Mouse (Mus musculus) cerebellum, postnatal 4 days (tissue): Measurements from ENCODE around the gene Itln1.
"Not testable (repeated sequence)": the region's sequence is repeated elsewhere in the genome, so short reads cannot be mapped to it uniquely, and the experiment has no call there.

ENCODE experiments used
- DNase-seq, 2 experiments: peaks; one replicate each; pipeline ENCODE4 v3.0.0; 2022; ENCODE audit warnings: low spot score in 2 of 2, mixed read lengths in 1 of 2

Gene Itln1

GRCm38 (mm10) chr1:171513760-171514159 lies 21.3 kb downstream of the Itln1 start:
- no peak for DNase-seq

GRCm38 (mm10) chr1:171513234-171513633 lies 21.9 kb downstream of the Itln1 start:
- DNase-seq, result no peak

DNA sequence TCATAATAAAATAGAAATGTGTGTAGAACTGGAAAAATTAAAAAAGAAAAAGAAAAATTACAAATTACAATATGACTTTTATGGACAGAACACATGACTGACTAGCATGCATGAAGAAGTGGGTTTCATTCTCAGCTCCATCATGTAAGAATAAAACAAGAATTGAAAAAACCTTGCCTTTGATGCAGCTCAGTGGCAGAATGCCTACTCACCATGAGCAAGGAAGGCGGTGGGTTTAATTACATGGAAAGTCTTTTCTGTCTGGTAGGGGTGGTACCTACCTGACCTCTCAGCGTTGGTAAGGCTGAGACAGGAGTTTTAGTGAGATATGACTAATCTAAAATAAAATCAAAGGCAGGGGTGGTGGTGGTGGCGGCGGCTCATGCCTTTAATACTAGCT lies 30.5 kb downstream of the Itln1 start:
- no peak for DNase-seq

DNA sequence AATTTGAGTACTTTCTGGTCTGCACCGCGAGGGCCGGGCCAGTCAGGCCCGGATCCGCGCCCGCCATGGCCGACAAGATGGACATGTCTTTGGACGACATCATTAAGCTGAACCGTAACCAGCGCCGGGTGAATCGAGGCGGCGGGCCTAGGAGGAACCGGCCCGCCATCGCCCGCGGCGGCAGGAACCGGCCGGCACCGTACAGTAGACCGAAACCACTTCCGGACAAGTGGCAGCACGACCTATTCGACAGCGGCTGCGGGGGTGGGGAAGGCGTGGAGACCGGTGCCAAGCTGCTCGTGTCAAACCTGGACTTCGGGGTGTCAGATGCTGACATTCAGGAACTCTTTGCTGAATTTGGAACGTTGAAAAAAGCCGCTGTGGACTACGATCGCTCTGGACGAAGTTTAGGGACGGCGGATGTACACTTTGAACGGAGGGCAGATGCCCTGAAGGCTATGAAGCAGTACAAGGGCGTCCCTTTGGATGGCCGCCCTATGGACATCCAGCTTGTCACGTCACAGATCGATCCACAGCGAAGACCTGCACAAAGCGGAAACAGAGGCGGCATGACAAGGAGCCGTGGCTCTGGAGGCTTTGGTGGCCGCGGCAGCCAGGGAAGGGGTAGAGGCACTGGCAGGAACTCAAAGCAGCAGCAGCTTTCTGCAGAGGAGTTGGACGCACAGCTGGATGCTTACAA lies 31.4 kb downstream of the Itln1 start:
- peak in 1 of 2 experiments; percentile 27 for DNase-seq

DNA sequence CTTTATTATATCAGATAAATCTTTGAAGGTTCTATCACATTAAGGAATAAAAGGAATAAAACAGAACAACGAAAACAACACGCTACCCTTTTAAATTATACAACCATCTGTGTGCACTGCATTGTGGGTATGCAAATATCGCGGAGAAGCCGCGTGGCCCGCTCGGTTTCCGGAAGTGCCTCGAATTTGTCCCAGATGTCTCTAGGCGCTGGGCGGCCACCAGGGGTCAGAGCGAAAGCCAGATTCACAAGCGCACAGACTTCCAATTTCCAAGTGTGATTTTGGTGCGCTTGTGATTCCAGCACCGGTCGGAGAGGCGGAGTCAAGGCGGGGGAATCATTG lies 31.9 kb downstream of the Itln1 start, which contains the start of gene Alyref2:
Gene Alyref2, plus strand, starts transcription at position 229 of the 342 bp plus-strand sequence.
- peak; percentile 92 to 94 for DNase-seq

DNA sequence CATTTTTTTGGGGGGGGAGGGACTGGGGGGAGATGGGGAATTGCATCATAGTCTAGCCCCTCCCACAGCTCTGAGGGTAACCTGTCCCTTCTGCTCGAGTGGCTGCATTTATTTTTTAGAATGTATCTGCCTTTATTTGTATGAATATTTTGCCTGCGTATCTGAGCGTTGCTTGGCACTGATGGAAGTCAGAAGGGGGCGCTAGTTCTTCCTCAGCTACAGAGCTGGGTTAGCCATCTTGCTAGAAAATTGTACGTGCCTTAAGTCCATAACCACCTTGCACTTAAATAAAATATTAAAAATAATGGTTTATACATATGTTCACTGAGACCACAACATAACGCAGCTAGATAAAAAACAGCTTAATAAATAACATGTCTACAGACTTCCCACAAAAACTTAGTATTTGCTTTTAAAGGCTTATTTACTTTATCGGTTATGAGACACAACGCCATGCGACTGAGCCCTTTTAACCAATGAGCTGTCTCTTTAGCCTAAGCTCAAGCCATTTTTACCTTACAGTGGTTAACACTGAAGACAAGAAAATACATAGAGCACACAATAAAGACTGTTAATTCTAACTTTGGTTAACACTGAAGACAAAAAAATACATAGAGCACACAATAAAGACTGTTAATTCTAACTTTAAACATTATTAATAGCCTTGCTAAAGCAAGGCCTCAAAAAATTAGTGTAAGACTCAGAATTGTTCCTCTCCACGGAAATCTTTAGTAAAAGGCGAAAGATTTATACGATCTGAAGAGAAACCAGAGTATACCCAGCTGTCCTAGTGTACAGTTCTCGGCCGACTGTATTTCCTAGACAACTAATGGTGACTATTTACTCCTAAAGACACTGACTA lies 32.5 kb downstream of the Itln1 start:
- DNase-seq, result peak in 1 of 2 experiments; percentile 56

GRCm38 (mm10) chr1:171501636-171502080 lies 33.4 kb downstream of the Itln1 start:
- DNase-seq, result no peak

- DNase-seq, result no peak
Observed at GRCm38 (mm10) chr1:171501016-171501610, 34.0 kb downstream of the Itln1 start.

DNA sequence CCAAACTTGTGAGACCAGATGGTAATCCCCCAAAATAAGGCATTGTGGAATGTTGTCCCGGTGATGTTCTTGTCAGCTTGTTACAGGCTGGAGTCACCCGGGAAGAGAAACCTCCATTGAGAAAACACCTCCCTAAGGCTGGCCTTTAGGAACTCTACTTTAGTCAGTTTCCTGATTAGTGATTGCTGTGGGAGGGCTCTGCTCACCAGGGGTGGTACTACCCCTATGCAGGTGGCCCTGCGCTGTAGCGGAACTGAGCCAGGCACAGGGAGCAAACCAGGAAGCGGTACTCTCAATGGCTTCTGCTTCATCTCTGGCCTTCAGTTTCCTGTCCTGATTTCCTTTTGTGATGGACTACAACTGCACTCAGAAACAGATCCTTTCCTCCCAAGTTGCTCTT lies 35.2 kb downstream of the Itln1 start:
- no peak for DNase-seq

DNA sequence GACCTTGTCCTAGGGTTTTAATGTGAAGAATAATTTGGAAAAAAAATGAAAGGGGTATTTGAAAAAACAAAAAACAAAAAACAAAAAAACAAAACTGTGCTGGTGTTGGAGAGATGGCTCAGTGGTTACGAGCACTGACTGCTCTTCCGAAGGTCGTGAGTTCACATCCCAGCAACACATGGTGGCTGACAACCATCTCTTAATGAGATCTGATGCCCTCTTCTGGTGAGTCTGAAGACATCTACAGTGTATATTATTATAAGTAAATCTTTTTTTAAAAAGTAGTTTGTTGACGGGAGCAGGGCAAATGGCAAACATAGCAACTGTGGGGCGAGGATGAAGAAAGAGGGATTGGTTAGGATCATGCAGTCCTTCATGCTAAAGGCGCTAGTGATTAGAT lies 39.7 kb downstream of the Itln1 start:
- DNase-seq, result no peak

GRCm38 (mm10) chr1:171494241-171494640 lies 40.9 kb downstream of the Itln1 start:
- DNase-seq, result no peak

DNA sequence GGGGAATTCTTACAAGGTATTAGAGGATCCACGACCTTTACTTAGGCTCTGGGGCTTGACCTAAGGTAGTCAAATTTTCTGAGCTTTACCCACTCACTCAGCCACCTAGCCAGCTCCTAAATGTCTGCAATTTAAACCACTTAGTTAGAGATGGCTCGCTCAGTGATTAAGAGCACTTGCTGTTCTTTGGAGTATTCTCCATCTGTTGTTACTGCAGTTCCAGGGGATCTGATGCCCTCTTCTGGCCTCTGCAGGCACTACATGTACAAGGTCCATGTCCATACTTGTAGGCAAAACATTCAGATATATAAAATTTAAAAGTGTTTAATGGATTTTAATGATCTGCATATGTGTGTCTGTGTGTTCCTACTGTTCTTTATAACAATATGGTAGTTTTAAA lies 56.1 kb downstream of the Itln1 start:
- DNase-seq, result peak; percentile 59 to 63

DNA sequence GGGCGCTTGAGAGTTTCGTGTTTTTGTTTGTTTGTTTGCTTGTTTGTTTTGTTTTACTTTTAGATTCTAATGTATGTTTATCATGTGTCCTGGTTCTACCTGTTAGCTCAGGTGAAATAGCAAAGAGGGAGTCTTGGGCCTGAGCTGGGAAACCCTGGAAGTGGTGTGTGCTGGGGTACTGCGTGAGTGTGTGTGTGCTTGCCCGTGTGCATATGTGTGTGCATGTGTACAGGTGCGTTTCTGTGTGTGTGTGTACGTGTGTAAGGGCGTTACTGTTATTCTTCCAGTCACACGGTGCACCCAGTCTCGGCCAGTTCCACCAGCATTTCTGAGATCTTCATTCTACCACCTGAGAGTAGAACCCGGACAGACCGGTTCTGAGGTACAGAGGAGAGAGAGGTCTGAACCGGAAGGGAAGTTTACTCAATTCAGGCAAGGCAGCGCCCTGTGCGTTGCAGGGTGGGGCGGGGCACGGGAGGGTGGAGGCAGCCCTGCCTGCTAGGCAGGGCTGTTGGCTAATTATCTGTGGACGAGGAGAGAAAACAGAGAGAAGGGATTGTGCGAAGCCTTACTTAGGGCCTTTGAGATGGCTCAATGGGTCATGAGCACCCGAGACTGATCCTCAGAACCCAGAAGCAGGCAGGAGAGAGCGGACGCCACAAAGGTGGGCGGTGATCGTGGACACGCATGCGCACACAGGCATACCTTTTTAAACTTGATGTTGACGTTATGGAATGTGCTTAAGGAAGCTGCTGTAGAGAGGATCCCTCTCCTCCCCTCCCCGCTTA lies 57.1 kb downstream of the Itln1 start:
- DNase-seq, result no peak

DNA sequence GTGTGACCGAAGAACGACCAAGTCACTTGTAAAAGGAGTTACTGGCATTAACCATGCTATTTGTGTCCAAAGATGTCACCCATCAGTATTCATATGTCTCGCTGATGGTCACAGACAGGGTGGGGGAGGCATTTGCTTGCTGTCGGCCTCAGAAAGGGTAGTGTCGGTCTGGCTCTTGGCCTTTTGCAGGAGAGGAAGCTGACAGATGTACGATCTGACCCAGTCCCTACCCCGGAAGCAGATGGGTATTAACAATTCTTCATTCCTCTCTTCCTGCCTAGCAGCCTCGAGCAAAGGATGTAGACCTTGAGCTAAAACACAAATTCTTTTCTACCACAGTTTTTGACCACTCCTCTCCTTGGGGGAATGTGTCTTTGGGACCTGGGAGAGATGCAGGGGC lies 58.0 kb downstream of the Itln1 start:
- no peak for DNase-seq

- DNase-seq, result no peak
Observed at GRCm38 (mm10) chr1:171473920-171474640, 61.0 kb downstream of the Itln1 start.

DNA sequence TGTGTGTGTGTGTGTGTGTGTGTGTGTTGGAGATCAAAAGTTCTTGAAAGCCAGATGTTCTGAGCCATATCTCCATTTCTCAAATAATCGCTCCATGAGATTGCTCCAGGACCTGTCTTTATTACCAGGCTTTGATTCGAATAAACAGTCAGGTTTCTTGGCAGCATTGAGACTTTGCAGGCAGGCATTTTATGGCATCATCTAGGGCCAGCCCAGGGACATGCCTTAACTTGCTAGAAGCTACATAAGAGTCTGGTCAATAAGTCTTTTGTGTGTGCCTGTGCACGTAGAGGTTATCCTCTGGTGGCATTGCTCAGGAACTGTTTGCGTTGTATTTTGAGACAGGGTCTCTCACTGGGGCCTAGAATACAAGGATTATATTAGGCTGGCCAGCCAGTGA lies 61.6 kb downstream of the Itln1 start:
- no peak for DNase-seq

DNA sequence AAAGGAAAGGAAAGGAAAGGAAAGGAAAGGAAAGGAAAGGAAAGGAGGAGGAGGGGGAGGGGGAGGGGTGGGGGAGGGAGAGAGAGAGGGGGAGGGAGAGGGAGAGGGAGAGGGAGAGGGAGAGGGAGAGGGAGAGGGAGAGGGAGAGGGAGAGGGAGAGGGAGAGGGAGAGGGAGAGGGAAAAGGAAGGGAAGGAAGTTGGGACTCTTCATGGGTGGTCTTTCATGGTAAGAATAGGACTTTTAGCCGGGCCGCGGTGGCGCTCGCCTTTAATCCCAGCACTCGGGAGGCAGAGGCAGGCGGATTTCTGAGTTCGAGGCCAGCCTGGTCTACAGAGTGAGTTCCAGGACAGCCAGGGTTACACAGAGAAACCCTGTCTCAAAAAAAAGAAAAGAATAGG lies 63.2 kb downstream of the Itln1 start:
- not testable (repeated sequence) for DNase-seq

DNA sequence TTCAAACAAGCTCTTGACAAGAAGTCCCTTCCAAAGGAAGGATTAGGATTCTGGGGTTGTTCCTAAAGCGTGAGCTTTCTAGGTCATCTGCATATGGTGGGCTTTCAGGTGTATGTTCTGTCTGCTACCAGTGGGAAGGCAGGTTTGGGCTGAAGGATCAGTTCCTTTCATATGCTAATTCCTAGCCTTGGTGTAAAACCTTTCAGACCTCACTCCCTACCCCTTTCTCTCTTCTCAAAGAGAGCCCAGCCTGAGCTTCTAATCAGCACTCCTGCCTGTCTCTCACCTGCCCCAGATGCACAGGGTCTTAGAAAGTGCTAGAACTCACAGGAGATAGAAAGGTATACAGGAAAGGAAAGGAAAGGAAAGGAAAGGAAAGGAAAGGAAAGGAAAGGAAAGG lies 63.6 kb downstream of the Itln1 start:
- no peak for DNase-seq

GRCm38 (mm10) chr1:171470896-171471295 lies 64.2 kb downstream of the Itln1 start:
- no peak for DNase-seq

DNA sequence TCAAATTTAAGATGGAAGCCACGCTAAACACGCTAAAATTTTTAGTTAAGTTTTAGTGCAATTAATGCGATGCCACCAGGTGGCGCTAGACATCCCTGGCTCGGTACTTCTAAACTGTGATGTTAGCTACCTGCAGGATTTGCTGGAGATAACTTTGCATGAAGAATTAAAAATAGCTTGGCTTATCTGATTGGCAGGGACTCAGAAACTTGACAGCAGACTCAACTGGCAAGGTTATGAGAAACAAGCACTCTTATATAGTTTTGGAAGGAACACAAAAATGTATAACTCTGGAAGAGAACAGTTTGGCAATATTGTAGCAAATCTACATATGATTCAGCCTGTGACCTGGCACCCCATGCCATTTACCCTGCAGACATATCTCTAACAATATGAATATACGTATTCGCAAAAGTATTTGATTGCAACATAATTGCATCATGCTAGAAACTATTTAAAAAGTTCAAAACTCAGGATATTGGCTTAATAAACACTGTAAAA lies 64.7 kb downstream of the Itln1 start:
- peak in 1 of 2 experiments; percentile 37 for DNase-seq

- DNase-seq, result no peak
Observed at GRCm38 (mm10) chr1:171469678-171470077, 65.4 kb downstream of the Itln1 start.
